Mouse (Mus musculus): ENCODE measurements around the gene Pglyrp2. TPM values are rescaled to one million over a fixed set of nuclear protein-coding genes. Genes with fewer than 3 reads are reported as not detected.

Pglyrp2 gene
- polyA plus RNA-seq, 1 experiment from 2014 or later: 0.05 TPM

DNA sequence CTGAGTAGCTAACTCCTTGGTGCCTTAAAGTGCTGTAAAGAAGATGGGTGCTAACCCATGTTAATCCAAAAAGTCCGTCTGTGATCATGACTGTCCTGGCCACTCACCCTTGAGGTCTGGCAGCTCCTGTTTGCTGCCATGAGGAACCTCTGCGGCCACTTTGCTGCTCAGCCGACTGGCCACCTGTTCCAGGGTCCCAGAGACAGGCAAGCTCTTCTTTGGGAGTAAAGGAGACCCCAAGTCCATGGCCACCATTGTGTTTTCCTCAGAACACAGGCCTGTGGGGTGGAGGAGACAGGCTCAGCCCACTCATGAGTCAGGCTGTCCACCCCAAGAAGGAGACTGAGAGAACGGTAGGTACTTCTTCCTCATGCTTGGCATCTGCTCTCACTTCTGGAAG lies 61.3 kb downstream of the Pglyrp2 start:
- H3K4me1 ChIP-seq (ENCODE audit: insufficient read depth, low read depth, low read length): peaks cover 15% of the 10 kb centered on the region; the same call in 1 of the 2 replicates
- WGBS: 71% methylated on average over 4 of the region's 4 CpGs
- no peaks in the 10 kb centered on the region for H3K9me3 ChIP-seq (ENCODE audit: low read length)
- no peak for TF ChIP-seq CTCF (IDR thresholded peaks at IDR 0.05)
- no peaks in the 10 kb centered on the region for H3K27me3 ChIP-seq (replicated peaks; ENCODE audit: insufficient read depth, low read length)
- no peak for DNase-seq (ENCODE audit: low spot score)
- H3K4me3 ChIP-seq (ENCODE audit: low read depth, low read length): no peak overlapping the region
- no peak for ATAC-seq
- peaks cover 27% of the 10 kb centered on the region for H3K36me3 ChIP-seq (ENCODE audit: insufficient read depth, low read length)
- H3K27ac ChIP-seq (ENCODE audit: low read length): no peak overlapping the region
- H3K9ac ChIP-seq (replicated peaks; ENCODE audit: low read depth): no peak overlapping the region
- H3K4me2 ChIP-seq (replicated peaks; ENCODE audit: low read depth, low read length): peak overlapping the region; percentile 89; the same call in 1 of the 2 replicates

Small RNA genes within 50 kb of the gene (microRNA-seq; reads per million reads assigned to microRNA genes)
- gene Gm22201: not detected

Other genes with a start within 250 kb of the Pglyrp2 start
- gene Ephx3, start 234.6 kb downstream of the Pglyrp2 start, polyA plus RNA-seq (2015; fragmentation: Nextera tagmentation; extraction: Ambion mirVana): 0.23 and 0.36 TPM in 2 replicates
- 33.3 and 37.3 TPM in 2 replicates for gene Brd4, start 139.4 kb downstream of the Pglyrp2 start, polyA plus RNA-seq (2015; fragmentation: Nextera tagmentation; extraction: Ambion mirVana)
- gene Akap8, start 102.9 kb downstream of the Pglyrp2 start, polyA plus RNA-seq (2015; fragmentation: Nextera tagmentation; extraction: Ambion mirVana): 30.2 and 34.0 TPM in 2 replicates
- gene Akap8l, start 73.6 kb downstream of the Pglyrp2 start, polyA plus RNA-seq (2015; fragmentation: Nextera tagmentation; extraction: Ambion mirVana): 59.9 and 66.3 TPM in 2 replicates
- gene Wiz, start 34.7 kb downstream of the Pglyrp2 start, polyA plus RNA-seq (2015; fragmentation: Nextera tagmentation; extraction: Ambion mirVana): 12.1 and 12.8 TPM in 2 replicates
- gene Rasal3, start 20.6 kb downstream of the Pglyrp2 start, polyA plus RNA-seq (2015; fragmentation: Nextera tagmentation; extraction: Ambion mirVana): 0.79 and 1.2 TPM in 2 replicates
- gene Cyp4f39, start 28.6 kb upstream of the Pglyrp2 start, polyA plus RNA-seq (2015; fragmentation: Nextera tagmentation; extraction: Ambion mirVana): 3.2 and 4.9 TPM in 2 replicates
- gene Cyp4f17, start 81.9 kb upstream of the Pglyrp2 start, polyA plus RNA-seq (2015; fragmentation: Nextera tagmentation; extraction: Ambion mirVana): 5.0 and 5.2 TPM in 2 replicates
- 19.5 and 19.7 TPM in 2 replicates for gene Cyp4f16, start 112.4 kb upstream of the Pglyrp2 start, polyA plus RNA-seq (2015; fragmentation: Nextera tagmentation; extraction: Ambion mirVana)
- not detected in 2 replicates for gene Cyp4f37, start 197.1 kb upstream of the Pglyrp2 start, polyA plus RNA-seq (2015; fragmentation: Nextera tagmentation; extraction: Ambion mirVana)
- gene Cyp4f40, start 234.7 kb upstream of the Pglyrp2 start, polyA plus RNA-seq (2015; fragmentation: Nextera tagmentation; extraction: Ambion mirVana): not detected in 2 replicates